Mouse (Mus musculus) kidney, postnatal 25 days (tissue): Measurements from ENCODE around the gene Wsb1.
"Not testable (repeated sequence)": the region's sequence is repeated elsewhere in the genome, so short reads cannot be mapped to it uniquely, and the experiment has no call there.

Experiments
- DNase-seq, 2 experiments: peaks; one replicate each; pipeline ENCODE4 v3.0.0; 2021; ENCODE audit warnings: mixed read lengths in 2 of 2

The Wsb1 gene

DNA sequence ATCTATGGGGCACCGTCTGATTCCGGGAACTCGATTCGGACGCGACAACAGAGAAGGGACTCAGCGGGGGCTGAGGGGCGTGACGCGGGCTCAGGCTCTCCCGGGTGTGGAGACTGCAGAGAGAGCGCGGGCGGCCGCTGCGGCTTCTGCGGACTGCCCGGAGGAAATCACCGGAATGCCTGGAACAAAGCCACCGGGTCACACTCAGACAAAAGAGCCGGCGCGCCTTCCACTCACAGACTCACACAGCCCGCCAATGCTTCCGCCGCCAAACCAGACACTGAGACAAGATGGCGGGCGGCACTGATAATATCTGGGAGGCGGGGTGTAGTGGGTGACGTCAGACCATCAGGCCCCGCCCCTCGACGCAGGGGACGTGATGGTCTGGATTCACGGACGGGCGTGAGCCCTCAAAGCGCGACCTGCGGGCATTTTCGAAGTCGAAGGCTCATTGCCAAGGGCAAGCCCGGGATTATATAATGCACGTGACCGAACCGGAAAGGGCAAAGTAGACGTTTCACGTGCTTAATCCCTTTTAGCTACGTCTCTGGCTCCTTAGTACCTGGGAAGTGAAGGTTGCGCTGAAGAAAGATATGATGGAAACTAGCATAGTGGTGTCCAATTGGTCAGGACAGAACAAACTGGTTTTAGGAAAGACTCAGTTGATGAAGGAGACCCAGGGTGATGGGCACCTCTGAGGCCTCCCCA, at the start of gene Wsb1:
Wsb1 (minus strand) TSS at position 281 of the 708 bp plus-strand sequence.
- DNase-seq: peak; percentile 95

GRCm38 (mm10) chr11:79304245-79304644, 49.8 kb upstream of the Wsb1 start:
- not testable (repeated sequence) for DNase-seq

- no peak for DNase-seq
Measured at GRCm38 (mm10) chr11:79303109-79303508, 48.6 kb upstream of the Wsb1 start.

DNA sequence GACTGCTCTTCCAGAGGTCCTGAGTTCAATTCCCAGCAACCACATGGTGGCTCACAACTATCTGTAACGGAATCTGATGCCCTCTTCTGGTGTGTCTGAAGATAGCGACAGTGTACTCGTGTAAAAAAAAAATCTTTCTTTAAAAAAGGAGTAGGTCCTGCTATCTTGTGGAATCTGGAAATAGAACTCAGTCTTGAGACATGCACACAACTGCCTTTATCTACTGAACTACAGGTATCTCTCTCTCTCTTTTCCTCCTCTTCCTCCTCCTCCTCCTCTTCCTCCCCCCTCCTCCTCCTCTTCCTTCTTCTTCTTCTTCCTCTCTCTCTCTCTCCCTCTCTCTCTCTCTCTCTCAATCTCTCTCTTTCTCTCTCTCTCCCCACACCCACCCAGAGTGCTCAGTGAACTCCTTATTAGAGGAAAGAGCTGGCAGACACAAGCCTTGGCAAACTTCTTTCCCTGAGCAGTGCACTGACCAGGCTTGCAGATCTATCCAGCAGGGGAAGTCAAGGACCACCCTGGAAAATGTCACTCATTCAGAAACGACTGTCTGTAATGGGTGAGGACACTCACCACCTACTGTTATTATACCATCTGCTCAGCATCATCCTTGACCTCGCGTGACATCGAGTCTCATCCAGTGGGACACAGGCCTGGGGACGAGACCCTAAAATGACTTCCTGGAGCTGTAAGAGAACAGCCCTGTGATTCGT, 45.4 kb upstream of the Wsb1 start:
- DNase-seq: no peak

DNA sequence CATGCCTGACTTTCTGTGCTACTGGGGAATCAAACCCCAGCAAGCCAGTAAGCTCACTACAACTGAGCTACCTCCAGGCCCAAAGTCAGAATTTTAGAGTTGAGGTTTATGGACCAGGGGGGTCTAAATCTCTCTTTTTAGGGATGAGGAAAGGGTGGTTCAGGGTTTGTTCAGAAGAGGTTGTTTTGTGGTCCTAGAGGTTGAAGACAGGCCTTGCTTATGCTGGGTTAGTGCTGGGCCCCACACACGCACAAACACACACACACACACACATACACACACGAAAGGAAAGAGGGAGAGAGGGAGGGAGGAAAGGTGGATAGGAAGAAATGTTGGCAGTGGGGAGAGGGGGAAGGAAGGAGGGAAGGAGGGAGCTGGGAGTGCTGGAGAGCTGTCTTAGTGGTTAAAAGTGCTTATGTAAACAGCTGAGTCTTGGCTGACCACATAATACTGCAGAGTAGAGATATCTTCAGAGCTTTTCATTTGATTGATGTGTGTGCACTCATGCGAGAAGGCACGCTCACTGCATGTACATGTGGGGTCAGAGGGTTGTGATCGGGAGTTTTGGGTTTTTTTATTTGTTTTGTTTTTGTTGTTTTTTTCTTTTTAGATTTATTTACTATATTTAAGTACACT, 42.5 kb upstream of the Wsb1 start, which contains the start of gene Gm9964:
Gm9964 (minus strand) TSS at position 51 of the 636 bp plus-strand sequence.
- DNase-seq: no peak

DNA sequence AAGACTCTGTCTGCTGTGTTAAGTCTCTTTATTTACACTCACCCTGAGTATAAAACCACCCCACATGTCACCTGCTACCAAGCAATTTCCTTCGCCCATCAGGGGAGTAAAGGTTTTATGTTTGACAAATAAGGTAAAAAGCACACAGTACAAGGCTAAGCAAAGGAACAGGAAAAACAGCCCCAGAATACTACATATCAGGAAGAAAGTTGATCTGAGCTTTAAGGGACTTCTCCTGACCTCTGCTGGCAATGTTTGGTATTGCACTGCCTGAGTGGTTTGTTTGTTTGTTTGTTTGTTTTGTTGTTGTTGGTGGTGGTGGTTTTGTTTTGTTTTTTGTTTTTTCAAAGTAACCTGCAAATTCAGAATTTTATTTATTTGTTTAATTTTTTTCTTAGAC, 41.7 kb upstream of the Wsb1 start:
- peak; percentile 52 to 81 for DNase-seq

DNA sequence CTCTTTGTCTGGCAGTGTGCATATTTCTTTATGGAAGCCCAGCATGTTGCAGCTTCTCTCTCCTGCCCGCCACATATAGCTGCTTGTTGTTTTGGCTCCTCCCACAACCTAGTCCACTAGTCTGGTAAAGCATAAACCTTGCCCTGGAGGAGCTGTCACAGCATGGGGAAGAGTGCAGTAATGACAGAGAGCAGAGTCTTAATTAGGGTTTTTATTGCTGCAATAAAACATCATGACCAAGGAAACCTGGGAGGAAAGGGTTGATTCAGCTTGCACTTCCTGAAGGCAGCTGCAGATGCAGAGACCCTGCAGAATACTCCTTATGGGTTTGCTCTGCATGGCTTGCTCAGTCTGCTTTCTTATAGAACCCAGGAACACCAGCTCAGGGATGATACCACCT, 39.5 kb upstream of the Wsb1 start:
- DNase-seq: no peak

DNA sequence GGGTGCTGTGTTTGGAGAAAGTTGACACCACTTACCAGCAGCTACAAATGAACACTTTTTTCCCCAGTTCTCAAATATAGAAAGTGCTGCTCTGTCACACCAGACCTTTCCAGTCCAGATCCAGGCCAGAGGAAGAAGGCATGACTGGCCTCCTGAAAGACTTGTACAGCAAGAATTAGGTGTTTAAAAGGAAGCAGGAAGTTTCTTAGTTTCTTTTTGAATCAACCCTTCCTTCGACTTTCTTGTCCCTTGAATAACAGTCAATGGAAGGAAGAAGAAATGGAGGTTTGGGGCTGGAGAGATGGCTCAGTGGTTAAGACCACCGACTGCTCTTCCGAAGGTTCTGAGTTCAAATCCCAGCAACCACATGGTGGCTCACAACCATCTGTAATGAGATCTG, 38.6 kb upstream of the Wsb1 start:
- DNase-seq: no peak

DNA sequence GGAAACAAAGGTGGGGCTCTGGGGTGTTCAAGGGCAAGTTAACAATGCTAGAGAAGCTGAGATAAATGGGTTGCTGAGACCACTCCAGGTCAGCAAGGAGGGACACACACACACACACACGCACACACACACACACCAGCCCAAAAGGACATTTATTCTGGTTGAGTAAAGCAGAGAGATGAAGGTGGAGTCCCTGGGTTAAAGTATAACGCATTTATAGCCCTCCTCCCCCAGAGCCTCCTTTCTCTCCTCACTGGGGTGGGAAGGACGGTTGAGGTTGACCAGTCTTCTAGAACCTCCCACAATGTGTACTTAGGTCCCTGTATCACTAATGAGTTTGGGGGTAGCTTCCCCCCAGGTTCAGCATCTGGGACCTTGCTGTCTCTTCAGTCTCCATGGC, 37.7 kb upstream of the Wsb1 start:
- DNase-seq: peak; percentile 67 to 82

- no peak for DNase-seq
Measured at GRCm38 (mm10) chr11:79291651-79292050, 37.2 kb upstream of the Wsb1 start.

- DNase-seq: peak; percentile 63 to 68
Measured at GRCm38 (mm10) chr11:79290473-79290872, 36.0 kb upstream of the Wsb1 start.

DNA sequence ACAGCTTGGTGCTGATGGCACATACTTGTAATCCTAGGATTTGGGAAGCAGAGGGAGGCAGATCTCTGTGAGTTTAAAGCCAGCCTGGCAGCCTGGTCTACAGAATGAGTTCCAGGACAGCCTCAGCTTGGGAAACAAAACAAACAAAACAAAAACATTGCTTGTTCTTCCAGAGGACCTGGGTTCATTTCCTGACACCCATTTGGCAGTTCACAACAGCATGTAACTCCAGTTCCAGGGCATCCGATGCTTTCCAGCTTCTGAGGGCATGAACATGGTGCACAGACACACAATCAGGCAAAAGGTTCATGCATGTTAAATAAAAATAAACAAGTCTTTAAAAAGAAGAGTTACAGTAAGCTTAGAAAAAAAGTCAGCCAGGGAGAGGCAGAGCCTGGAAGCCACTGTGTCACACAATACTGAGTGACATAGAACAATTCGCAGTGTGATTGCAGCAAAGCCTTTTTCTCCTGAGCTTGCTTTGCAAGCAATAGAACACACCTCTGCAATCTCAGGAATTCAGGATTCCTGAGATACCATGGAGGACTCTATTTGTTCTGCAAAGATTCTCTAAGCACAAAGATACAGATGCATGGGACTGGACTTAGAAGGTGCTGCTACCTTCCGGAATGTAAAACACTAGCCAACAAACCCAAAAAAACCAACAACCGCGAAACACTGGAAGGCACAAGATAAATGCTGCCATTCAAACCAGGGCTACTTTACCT, 34.6 kb upstream of the Wsb1 start:
- DNase-seq: no peak

- no peak for DNase-seq
Measured at GRCm38 (mm10) chr11:79288278-79288843, 33.9 kb upstream of the Wsb1 start.

- DNase-seq: no peak
Measured at GRCm38 (mm10) chr11:79287447-79287846, 33.0 kb upstream of the Wsb1 start.

GRCm38 (mm10) chr11:79286305-79286799, 31.9 kb upstream of the Wsb1 start:
- no peak for DNase-seq

DNA sequence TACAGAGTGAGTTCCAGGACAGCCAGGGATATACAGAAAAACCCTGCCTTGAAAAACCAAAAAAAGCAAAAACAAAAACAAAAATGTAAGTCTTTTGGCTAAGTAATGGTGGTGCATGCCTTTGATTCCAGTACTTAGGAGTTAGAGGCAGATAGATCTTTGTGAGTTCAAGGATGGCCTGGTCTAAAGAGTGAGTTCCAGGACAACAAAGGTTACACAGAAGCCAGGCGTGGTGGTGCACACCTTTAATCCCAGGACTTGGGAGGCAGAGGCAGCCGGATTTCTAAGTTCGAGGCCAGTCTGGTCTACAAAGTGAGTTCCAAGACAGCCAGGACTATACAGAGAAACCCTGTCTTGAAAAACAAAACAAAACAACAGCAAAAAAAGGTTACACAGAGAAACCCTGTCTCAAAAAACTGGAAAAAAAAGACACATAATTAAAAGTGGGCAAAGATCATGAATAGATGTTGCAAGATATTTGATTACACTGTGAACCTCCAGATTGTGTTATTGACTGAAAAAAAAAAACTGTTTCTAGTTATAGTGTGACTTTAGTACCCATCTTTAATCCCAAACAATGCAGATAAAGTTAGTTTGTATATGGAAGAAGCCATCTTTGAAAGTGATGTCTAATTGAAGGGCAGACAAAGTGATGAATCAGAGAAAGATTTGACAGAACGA, 29.0 kb upstream of the Wsb1 start:
- no peak for DNase-seq

DNA sequence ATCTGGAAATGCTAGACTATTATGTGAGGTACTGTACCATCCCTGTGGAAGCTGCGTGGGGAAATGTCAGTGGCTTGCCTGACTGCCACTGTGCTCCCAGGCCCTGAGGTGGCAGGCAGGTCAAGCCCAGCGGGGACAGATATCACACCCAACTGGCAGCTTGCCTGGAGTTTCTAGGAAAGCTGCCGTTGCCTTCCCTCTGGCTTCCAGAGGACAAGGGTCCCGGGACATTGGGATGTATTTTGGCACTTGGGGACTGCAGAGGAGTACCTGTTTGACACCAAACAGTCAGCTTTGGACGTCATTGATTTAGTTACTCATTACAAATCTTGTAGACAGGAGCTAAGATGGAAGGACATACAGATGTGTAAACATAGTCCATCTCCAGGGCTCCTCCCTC, 26.9 kb upstream of the Wsb1 start:
- peak; percentile 43 to 48 for DNase-seq

- DNase-seq: no peak
Measured at GRCm38 (mm10) chr11:79279732-79280405, 25.4 kb upstream of the Wsb1 start.

- DNase-seq: no peak
Measured at GRCm38 (mm10) chr11:79273757-79274156, 19.3 kb upstream of the Wsb1 start.

- no peak for DNase-seq
Measured at GRCm38 (mm10) chr11:79273039-79273438, 18.6 kb upstream of the Wsb1 start.

DNA sequence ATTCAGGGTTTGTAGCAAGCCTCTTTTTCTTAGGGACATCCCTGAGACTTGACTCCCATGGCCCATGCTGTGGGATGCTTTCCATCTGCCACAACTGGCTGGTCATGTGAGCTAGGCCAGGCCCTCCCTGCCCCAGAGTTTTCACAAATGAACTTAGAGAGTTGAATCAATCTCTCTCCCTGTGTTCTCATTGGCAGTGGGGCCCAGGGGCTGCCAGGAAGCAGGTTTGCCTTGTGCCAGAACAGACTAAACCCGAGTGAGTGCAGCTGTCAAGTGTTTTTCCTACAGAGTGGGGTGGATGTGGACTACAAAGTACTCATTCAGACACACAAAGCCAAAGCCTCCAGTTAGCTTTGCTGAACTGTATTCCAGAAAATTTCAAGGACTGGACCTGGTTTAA, 12.7 kb upstream of the Wsb1 start:
- DNase-seq: peak in 1 of 2 experiments; percentile 53
